Mouse (Mus musculus) embryo, embryonic 10.5 days (tissue): ENCODE measurements at regions not wholly inside any gene's neighbourhood (a gene's known extent, or its start where the extent isn't known, plus 50 kb on each side); places are given as distances from the start of the nearest gene placed in this dataset.

Experiments used
- DNase-seq: peaks from one replicate; pipeline ENCODE4 v3.0.0-alpha.2; 2015; ENCODE audit warnings: low spot score

GRCm38 (mm10) chr8:92302694-92303093 lies 54.7 kb upstream of the Irx5 start:
- DNase-seq, result no peak

GRCm38 (mm10) chr8:92301029-92301428 lies 56.4 kb upstream of the Irx5 start:
- no peak for DNase-seq

GRCm38 (mm10) chr8:92286841-92287811 lies 70.3 kb upstream of the Irx5 start:
- peak; percentile 74 for DNase-seq

DNA sequence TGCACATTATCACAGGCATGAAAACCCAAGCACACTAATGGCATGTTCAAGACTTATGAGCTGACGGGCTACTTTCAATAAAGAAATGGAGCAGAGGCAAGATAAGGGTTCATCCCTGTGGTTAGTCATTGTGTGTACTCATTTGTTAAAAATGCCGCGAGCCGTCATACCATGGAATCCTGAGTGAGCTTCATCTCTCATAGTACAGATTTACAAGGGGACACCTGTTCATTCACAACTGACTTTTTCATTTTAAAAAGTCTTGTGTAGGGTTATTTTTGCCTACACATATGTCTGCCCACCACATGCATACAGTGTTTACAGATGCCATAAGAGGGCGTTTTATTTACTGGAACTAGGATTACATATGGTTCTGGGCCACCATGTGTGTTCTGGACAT lies 81.7 kb upstream of the Irx5 start:
- no peak for DNase-seq

DNA sequence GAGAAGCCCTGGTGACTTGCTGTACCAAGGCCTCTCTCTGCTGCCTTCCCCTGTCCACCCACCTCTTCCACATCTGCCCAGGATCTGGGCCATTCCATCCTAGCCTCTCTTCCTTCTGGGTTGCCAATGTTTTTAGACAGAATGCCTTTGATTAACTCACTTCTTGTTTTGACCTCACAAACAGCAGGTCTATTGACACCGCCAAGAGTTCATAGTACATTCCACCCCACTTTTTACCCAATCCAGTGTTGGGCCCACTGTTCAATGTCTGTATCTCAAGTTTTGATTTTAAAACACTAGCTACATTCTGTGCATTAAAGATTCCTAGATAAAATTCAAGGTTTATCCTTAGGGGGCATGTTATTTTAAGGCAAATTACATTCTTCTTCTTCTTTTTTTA lies 84.7 kb upstream of the Irx5 start:
- no peak for DNase-seq

- no peak for DNase-seq
Measured at GRCm38 (mm10) chr8:92272073-92272472, 85.4 kb upstream of the Irx5 start.

DNA sequence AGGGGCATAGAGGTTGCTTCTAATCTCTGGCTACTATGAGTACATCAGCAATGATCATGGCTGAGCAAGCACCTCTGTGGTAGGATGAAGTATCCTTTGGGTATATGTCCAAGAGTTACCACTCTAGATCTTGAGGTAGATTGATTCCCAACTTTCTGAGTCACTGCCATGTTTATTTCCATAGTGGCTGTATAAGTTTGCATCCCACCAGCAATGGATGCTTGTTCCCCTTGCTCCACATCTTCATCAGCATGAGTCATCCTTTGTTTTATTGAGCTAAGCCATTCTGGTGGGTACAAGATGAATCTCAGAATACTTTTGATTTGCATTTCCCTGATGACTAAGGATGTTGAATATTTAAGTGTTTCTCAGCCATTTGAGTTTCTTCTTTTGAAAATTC lies 86.8 kb upstream of the Irx5 start:
- DNase-seq, result no peak

DNA sequence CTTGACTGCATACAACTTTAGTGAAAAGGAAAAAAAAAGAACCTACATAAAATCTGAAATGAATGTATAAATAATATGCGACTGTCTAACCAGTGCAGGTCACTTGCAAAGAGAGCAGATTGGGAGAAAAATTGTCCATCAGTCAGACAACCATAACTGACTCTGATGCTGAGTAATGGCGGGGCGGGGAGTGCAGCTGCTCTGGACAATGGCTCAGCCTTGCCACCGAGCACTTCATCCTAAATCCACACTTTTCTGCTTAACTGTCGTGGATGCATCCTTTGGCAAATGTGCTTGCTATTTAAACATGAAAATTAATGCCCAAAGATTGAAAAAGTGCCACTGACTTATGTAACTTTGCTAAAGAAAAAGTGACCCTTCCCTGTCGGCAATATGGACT lies 90.0 kb upstream of the Irx5 start:
- no peak for DNase-seq

GRCm38 (mm10) chr8:92260056-92260455 lies 97.4 kb upstream of the Irx5 start:
- DNase-seq, result no peak

GRCm38 (mm10) chr8:92258258-92258657 lies 99.2 kb upstream of the Irx5 start:
- no peak for DNase-seq

GRCm38 (mm10) chr8:92252597-92253375 lies 104.6 kb upstream of the Irx5 start:
- DNase-seq, result peak; percentile 26

GRCm38 (mm10) chr8:92246301-92246700 lies 111.1 kb upstream of the Irx5 start:
- DNase-seq, result no peak

GRCm38 (mm10) chr8:92240686-92241275 lies 116.6 kb upstream of the Irx5 start:
- peak; percentile 13 for DNase-seq

GRCm38 (mm10) chr8:92231326-92232225 lies 125.8 kb upstream of the Irx5 start:
- DNase-seq, result no peak

DNA sequence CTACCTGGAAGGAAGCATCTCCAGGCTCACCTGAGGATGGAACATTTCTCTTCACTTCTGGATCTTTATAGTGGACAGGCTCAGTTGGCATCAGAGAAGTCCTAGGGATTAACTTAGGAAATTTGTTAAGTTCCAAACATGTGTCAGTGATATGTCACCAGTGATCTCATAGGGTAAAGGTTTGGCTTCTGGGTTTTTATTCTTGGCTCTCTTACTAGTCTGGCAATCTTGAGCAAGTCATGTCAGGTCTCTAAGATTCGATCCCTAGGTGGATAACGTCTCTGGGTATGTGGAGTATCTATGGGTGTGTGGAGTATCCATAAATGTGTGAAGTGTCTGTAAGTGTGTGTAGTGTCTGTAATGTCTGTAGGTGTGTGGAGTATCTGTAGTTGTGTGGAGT lies 127.9 kb upstream of the Irx5 start:
- DNase-seq, result no peak

GRCm38 (mm10) chr8:92224929-92225328 lies 132.5 kb upstream of the Irx5 start:
- DNase-seq, result no peak

GRCm38 (mm10) chr8:92222992-92223391 lies 134.4 kb upstream of the Irx5 start:
- DNase-seq, result no peak

DNA sequence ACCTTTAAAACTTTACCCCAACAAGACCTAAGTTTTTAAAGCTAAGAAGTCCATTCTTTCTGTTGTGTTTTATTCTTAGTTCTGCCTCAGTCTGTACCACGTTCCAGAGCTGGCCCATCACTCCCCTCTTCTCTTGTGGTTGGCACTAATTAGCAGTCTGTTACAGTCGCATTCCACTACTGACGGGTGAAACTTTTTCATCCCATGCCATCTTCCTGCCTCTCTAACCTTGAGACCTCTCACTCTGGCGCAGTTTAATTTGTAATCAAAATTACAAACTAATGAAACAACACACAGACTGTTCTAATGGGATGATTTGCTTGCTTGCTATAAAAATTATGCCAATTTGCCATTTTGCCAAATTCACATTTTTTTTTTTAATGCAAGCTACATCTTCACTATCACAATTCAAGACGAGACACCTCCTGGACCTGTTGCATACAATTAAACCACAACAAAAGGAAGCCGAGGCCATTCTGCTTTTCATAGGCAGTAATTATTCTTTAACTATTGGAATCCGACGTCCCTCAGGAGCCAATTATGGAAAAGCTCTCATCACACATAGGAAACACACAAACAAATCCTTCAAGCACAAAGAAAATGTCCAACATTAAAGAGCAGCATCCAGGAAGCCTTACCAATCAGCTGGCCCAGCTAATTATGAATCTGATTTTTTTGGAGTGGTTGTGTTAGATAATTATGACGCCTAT lies 138.1 kb upstream of the Irx5 start:
- DNase-seq, result no peak

DNA sequence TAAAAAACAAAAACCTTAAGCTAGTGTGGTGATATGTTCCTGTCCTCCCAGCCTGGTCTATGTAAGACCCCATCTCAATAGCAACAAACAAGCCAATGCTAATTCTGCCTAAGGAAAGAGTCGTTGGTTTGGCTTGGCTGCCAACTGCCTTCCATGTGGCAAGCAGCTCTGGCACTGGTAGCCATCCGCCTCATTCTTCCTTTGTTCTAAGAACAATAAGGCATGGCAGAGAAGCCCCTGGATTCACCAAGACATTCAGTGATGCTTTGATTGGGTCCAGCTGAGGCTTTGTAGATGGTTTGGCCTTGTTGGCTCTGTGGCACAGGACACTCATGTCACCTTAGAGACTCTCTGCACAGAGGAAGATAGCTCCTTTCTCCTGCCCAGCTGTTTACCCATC lies 139.9 kb upstream of the Irx5 start:
- DNase-seq, result no peak

DNA sequence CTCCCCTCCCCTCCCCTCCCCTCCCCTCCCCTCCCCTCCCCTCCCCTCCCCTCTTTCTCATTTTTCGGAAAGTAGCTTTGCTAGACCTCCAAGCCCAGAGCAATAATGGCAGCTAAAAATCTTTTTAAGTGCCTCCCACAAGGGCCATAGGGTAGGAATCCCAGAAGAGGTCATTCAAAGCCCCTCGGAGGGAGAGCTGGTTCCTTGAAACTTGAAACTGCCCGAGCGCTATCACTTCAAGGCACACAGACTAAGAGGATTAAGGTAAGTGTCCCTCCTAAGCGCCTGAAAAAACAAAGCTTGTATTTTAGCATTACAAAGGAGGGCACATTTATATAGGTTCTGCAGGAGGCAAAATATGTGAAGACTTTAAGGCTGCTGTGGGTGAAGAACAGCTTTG lies 141.2 kb upstream of the Irx5 start:
- DNase-seq, result peak; percentile 63
